Mouse (Mus musculus) liver, embryonic 14.5 days (tissue): ENCODE results near the gene Acsm5.

Source experiments
- CTCF ChIP-seq: IDR thresholded peaks from 2 replicates; pipeline ENCODE4 v1.5.1; 2016; ENCODE audit warnings: antibody characterized with exemption, low read depth, control low read depth
- EP300 ChIP-seq: IDR thresholded peaks from 2 replicates; pipeline ENCODE4 v1.6.1; 2016; ENCODE audit warnings: antibody characterized with exemption, low read depth

DNA sequence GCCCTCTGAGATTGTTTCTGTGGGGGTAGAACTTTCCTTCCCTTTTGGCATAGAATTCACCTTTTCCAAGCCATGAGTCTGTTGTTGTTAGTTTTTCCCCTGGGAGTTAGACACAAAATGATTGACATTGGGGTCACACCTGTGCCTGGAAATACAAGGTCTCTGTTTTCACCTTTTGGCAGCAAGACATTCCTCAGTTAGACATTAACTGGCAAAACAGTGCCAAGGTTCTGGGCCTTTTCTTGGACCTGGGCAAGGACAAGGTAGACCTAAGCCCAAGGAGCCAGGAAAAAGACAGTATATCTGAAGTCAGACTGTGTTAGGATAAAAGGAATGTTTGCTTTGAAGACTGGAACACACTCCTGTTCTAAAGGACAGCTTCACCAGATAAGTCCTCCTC lies 40.0 kb upstream of the Acsm5 start, which contains the start of gene Umod:
- no peak for TF ChIP-seq CTCF
- no peak for TF ChIP-seq EP300
